Mouse (Mus musculus) heart, adult 18-20 months (tissue): ENCODE data around the gene Urod. TPM values are rescaled to one million over a fixed set of nuclear protein-coding genes. Genes with fewer than 3 reads are reported as not detected.
A peak's percentile ranks its signal among the peaks of the same experiment; 100 is the strongest.

ENCODE experiments used
- DNase-seq, 2 experiments: peaks; one replicate each; pipeline ENCODE4 v3.0.0; 2021 to 2022; ENCODE audit warnings: mixed read lengths in 1 of 2
- total RNA-seq, 2 experiments: library from RNA; stranded (reverse); gene quantifications; 2 replicates each; pipeline ENCODE4 v1.2.3; 2021

The Urod gene
- total RNA-seq, 2 experiments from 2014 or later = 82.6 to 93.6 TPM

- DNase-seq = peak; percentile 74 to 82
Measured at GRCm38 (mm10) chr4:116995131-116995797, 1.1 kb upstream of the Urod start, which contains the start of gene Hectd3. Gene Hectd3, plus strand, starts transcription at chr4:116995317.

DNA sequence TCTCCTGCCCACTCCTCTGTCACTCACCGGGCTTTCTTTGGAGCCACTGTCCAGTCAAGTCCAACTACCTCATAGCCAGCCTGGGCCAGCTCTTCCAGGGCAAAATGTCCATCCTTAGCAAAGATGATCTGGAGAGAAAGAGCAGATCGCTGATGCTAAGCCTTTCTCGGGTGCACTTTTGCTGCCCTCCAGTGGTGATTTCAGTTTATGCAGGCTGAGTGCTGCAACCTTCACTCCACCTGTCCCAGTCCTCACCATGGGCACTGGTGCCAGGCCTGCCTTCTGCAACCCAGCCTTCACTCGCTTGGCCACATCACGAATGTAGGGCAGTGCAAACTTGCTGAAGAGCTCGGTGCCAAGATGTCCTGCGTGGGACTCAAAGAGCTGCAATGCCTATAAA is 2.8 kb downstream of the Urod start:
- DNase-seq = peak; percentile 74 to 92

DNA sequence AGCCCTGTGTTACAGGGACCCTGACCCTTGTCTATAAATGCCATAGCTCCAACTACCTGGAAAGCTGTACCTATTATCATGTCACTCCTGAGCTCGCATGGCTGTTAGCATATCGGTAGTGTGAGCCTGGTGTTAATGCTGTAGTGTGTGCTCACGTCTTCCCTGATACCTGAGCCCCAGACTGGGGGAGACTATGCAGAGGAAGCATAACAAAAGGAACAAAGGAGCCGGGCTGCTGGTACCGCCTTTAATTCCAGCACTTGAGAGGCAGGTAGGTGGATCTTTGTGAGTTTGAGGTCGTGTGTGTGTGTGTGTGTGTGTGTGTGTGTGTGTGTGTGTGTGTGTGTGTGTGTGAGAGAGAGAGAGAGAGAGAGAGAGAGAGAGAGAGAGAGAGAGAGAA is 4.5 kb downstream of the Urod start:
- DNase-seq = no peak

- no peak for DNase-seq
Measured at GRCm38 (mm10) chr4:116987122-116987456, 7.1 kb downstream of the Urod start.

- DNase-seq = peak; percentile 57 to 64
Measured at GRCm38 (mm10) chr4:116986400-116987121, 7.7 kb downstream of the Urod start.

DNA sequence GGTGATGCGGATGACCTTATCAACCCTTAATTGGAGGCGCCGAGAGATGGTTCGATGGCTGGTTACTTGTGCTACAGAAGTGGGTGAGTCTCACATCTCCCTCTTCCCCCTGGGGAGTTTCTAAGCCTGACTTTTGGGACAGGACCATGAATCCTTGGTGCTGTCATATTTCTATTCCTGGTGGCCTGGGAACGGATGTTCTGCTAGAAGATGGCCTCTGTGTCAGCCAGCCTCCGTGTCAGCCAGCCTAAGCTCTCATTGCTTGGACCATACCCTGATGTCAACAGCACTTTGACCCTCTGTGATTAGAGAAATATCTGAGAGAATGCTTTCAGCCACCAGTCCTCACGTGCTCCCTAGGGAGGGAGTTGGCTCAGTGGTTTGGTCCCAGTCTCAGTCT is 8.5 kb downstream of the Urod start:
- peak in 1 of 2 experiments; percentile 35 for DNase-seq

DNA sequence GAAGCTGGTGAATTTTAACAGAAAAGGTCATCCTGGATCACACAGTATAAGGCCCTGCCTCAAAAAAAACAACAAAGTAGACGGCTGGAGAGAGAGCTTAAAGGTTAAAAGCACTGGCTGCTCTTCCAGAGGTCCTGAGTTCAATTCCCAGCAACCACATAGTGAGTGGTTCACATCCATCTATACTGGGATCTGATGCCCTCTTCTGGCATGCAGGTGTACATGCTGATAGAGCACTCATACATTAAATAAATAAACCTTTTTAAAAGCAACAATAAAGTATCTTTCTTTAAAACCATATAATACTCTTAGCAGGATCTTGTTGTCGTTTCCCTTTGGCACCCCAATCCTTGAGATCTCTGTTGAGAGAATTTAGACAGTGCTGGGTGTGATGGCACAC is 17.7 kb downstream of the Urod start:
- no peak for DNase-seq

- no peak for DNase-seq
Measured at GRCm38 (mm10) chr4:116954951-116955350, 39.3 kb downstream of the Urod start.

- DNase-seq = no peak
Measured at GRCm38 (mm10) chr4:116951642-116952041, 42.6 kb downstream of the Urod start.

- DNase-seq = no peak
Measured at GRCm38 (mm10) chr4:116944055-116944454, 50.2 kb downstream of the Urod start.

DNA sequence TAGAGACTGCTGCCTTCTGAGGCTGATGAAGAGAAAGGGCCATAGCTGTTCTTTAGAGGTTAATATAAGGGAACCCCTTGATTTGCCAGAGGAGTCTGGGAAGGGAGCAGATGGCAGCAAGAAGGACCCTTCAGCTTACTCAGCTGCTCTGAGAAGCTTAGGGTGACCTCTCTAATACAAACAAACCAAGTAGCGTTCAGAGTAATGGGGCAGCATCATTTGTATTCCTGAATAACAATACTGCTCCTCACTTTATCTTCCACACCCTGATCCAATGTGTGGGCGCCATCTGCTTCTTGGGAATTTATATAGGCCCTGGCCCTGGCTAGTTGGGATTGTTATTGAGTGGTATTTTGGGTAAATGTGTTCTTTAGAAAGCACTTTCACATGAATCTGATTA is 51.5 kb downstream of the Urod start:
- no peak for DNase-seq

Other genes starting within 250 kb of the Urod start
- 1 to 10 TPM; 5.5 to 7.3 TPM for gene Toe1, start 186.8 kb downstream of the Urod start, total RNA-seq
- gene Mutyh, start 186.7 kb downstream of the Urod start, total RNA-seq = 1 to 10 TPM; 1.3 TPM
- gene Hpdl, start 172.7 kb downstream of the Urod start, total RNA-seq = 1 to 10 TPM; 3.5 to 3.7 TPM
- gene Zswim5, start 117.0 kb downstream of the Urod start, total RNA-seq = 1 to 10 TPM in 1 of 2 experiments, under 1 TPM in 1; 0.98 to 1.0 TPM
- gene Hectd3, start 904 bp upstream of the Urod start, total RNA-seq = 10 to 100 TPM; 16.8 to 19.8 TPM
- gene Eif2b3, start 25.0 kb upstream of the Urod start, total RNA-seq = 10 to 100 TPM; 16.5 to 16.8 TPM
- gene Ptch2, start 101.7 kb upstream of the Urod start, total RNA-seq = under 1 TPM; 0.39 to 0.40 TPM
- 1 to 10 TPM; 3.4 to 3.5 TPM for gene Btbd19, start 131.3 kb upstream of the Urod start, total RNA-seq
- gene Tctex1d4, start 132.4 kb upstream of the Urod start, total RNA-seq = under 1 TPM in 1 of 2 experiments, not detected in 1; 0.64 TPM
- gene Plk3, start 139.6 kb upstream of the Urod start, total RNA-seq = 1 to 10 TPM; 1.4 TPM
- gene Rps8, start 161.8 kb upstream of the Urod start, total RNA-seq = 100 to 1,000 TPM; 587 to 633 TPM
- gene Kif2c, start 188.2 kb upstream of the Urod start, total RNA-seq = under 1 TPM; 0.30 to 0.36 TPM